Mouse (Mus musculus) heart, embryonic 16.5 days (tissue): ENCODE measurements around the gene Gm19426. TPM values are rescaled to one million over a fixed set of nuclear protein-coding genes. Genes with fewer than 3 reads are reported as not detected.

ENCODE experiments used
- ATAC-seq: fragments of 200-750 bp; cut with Nextera tagmentation; replicated peaks from 2 replicates; pipeline ENCODE4 v1.8.0; 2017; ENCODE audit warnings: moderate number of reproducible peaks; ENCODE audit not compliant: insufficient read depth, low FRiP score; ENCODE audit errors: extremely low read depth
- H3K27ac ChIP-seq: fragments of 300-500 bp; sonication (generic); 2 replicates; pipeline ENCODE4 v1.5.1; 2014; ENCODE audit warnings: mild to moderate bottlenecking, low read length, control low read depth, moderate library complexity
- H3K27me3 ChIP-seq: fragments of 300-500 bp; sonication (generic); 2 replicates; pipeline ENCODE4 v1.6.1; 2014; ENCODE audit warnings: low read length, mixed read lengths; ENCODE audit not compliant: control insufficient read depth, insufficient read depth
- H3K36me3 ChIP-seq: fragments of 300-500 bp; sonication (generic); 2 replicates; pipeline ENCODE4 v1.6.1; 2014; ENCODE audit not compliant: control insufficient read depth, insufficient read depth
- H3K4me1 ChIP-seq: fragments of 300-500 bp; sonication (generic); 2 replicates; pipeline ENCODE4 v1.6.1; 2014; ENCODE audit warnings: low read length, mixed read lengths; ENCODE audit not compliant: control insufficient read depth, insufficient read depth
- H3K4me2 ChIP-seq: fragments of 300-500 bp; sonication (generic); 2 replicates; pipeline ENCODE4 v1.6.1; 2014; ENCODE audit warnings: low read depth, mild to moderate bottlenecking, control low read depth, low read length
- H3K4me3 ChIP-seq: fragments of 300-500 bp; sonication (generic); 2 replicates; pipeline ENCODE4 v1.5.1; 2014; ENCODE audit warnings: mild to moderate bottlenecking, control low read depth, low read length
- H3K9ac ChIP-seq: fragments of 300-500 bp; sonication (generic); 2 replicates; pipeline ENCODE4 v1.6.1; 2014; ENCODE audit warnings: low read length, control low read depth
- H3K9me3 ChIP-seq: fragments of 300-500 bp; sonication (generic); replicated peaks from 2 replicates; pipeline ENCODE4 v1.6.1; 2016; ENCODE audit warnings: low read length; ENCODE audit not compliant: control insufficient read depth
- WGBS: fragments of 180-500 bp; shearing (Covaris S2); extraction: QIAGEN DNeasy Blood & Tissue Kit; methylation state at CpG from one replicate; pipeline ENCODE4 v1.1.7; 2014; 5-methylcytosine and 5-hydroxymethylcytosine counted together
- polyA plus RNA-seq: library from polyadenylated mRNA; unstranded; fragments of >200 nt; fragmentation: Nextera tagmentation; extraction: Ambion mirVana; gene quantifications from 2 replicates; pipeline ENCODE4 v1.2.1, GENCODE M21; 2015

The Gm19426 gene
- polyA plus RNA-seq, 1 experiment from 2014 or later = 3.6 TPM

- WGBS = 73% methylated on average over 6 of the region's 6 CpGs
- H3K36me3 ChIP-seq = no peaks in the 10 kb centered on the region
- H3K4me1 ChIP-seq = no peaks in the 10 kb centered on the region; the same call in 1 of the 2 replicates
- no peaks in the 10 kb centered on the region for H3K9me3 ChIP-seq
- 0 out of 2 replicates have a peak, but pooled peaks cover 5% of the 10 kb centered on the region for H3K27me3 ChIP-seq
- no peak for ATAC-seq
- H3K27ac ChIP-seq = no peak overlapping the region; the same call in 1 of the 2 replicates
- H3K9ac ChIP-seq = no peak overlapping the region
- H3K4me3 ChIP-seq = no peak overlapping the region
- no peak overlapping the region for H3K4me2 ChIP-seq
These were observed 32.2 kb upstream of the Gm19426 start for GRCm38 (mm10) chr2:84775665-84776064.

- 70% methylated on average over 9 of the region's 9 CpGs for WGBS
- 0 out of 2 replicates have a peak, but pooled peaks cover 5% of the 10 kb centered on the region for H3K27me3 ChIP-seq
- H3K9me3 ChIP-seq = no peaks in the 10 kb centered on the region
- peak within 1 kb of the TSS; percentile 51 for H3K27ac ChIP-seq
- no peaks in the 10 kb centered on the region for H3K36me3 ChIP-seq
- H3K4me1 ChIP-seq = no peaks in the 10 kb centered on the region; the same call in 1 of the 2 replicates
- no peak for ATAC-seq
- H3K9ac ChIP-seq = peak within 1 kb of the TSS; percentile 70
- H3K4me3 ChIP-seq = peak within 1 kb of the TSS; percentile 45
- H3K4me2 ChIP-seq = peak within 1 kb of the TSS; percentile 54
These were observed 31.8 kb upstream of the Gm19426 start, which contains the start of gene Serping1 for GRCm38 (mm10) chr2:84775241-84775640. Serping1 (minus strand) TSS chr2:84775444.

DNA sequence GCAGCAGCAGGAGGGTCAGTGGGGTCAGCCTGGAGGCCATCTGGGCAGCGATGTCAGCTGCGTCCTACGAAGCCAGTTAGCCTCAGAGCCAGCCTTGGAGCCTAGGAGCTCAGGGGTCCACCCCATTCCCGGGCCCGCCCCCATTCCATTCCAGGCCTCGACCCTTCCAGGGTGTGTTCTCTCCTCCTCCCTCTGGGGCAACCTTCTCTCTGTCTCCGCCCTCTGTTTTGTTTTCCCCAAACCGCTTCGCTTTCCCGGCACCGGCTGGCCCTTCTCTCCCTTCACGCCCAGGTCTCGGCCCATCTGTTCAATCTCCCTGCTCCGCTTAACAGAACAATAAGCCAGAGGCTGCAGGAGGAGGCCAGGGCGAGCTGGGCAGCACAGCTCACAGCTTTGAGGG is 31.3 kb upstream of the Gm19426 start:
- Histone ChIP-seq H3K4me2 (peak overlapping the region; percentile 54), H3K9ac (peak overlapping the region; percentile 70), H3K36me3 (no peaks in the 10 kb centered on the region), H3K27ac (peak overlapping the region; percentile 51; the same call in 1 of the 2 replicates), H3K27me3 (0 out of 2 replicates have a peak, but pooled peaks cover 5% of the 10 kb centered on the region), H3K4me3 (peak overlapping the region; percentile 45), H3K9me3 (no peaks in the 10 kb centered on the region), H3K4me1 (no peaks in the 10 kb centered on the region; the same call in 1 of the 2 replicates)
- WGBS = 6% methylated on average over 15 of the region's 15 CpGs
- ATAC-seq = peak; percentile 77

- WGBS = 76% methylated on average over 5 of the region's 5 CpGs
These were observed 29.7 kb upstream of the Gm19426 start for GRCm38 (mm10) chr2:84773195-84773594.

DNA sequence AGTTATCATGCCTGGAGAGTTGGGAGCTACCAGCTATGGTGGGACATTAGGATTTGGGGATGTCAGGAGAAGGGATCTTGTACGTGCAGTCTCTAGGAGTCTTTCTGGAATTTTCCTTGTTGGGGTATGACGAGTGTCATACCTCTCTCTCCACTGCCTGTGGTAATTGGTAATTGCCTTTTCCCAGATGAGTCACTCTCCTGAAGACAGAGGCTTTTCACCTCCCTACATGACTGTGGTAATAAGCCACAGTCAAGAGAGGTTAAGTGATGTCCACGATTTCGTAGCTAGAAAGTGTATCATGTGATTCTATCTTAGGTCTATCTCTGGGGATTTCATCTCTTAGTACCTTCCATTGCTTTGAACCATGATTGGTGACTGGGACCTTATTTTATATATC is 29.0 kb upstream of the Gm19426 start:
- Histone ChIP-seq H3K36me3 (no peaks in the 10 kb centered on the region), H3K27ac (no peak overlapping the region), H3K9me3 (no peaks in the 10 kb centered on the region), H3K27me3 (0 out of 2 replicates have a peak, but pooled peaks cover 5% of the 10 kb centered on the region), H3K4me3 (no peak overlapping the region), H3K9ac (no peak overlapping the region), H3K4me1 (no peaks in the 10 kb centered on the region), H3K4me2 (no peak overlapping the region)
- 85% methylated on average over 4 of the region's 4 CpGs for WGBS
- ATAC-seq = no peak

More at GRCm38 (mm10) chr2:84773195-84773594, 29.7 kb upstream of the Gm19426 start:
- ATAC-seq = no peak
- Histone ChIP-seq H3K27ac (no peak overlapping the region), H3K4me1 (no peaks in the 10 kb centered on the region), H3K4me3 (no peak overlapping the region), H3K27me3 (0 out of 2 replicates have a peak, but pooled peaks cover 5% of the 10 kb centered on the region), H3K9ac (no peak overlapping the region), H3K36me3 (no peaks in the 10 kb centered on the region), H3K4me2 (no peak overlapping the region), H3K9me3 (no peaks in the 10 kb centered on the region)

DNA sequence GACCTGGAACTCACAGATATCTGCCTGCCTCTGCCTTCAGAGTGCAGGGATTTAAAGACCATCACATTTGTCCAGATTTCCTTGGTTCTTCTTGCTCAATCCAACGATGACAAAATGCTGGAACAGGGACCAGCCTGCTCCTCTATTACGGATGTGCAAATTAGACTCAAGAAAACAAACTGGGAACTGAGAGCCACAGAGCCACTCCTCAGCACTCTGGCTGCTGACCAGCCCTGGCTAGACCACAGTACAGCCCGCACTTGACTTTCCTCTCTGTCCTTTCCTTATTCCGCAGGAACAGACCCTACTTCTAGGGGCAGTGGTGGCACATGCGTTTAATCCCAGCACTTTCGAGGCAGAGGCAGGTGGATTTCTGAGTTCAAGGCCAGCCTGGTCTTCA is 27.0 kb upstream of the Gm19426 start:
- no peak for ATAC-seq
- H3K27ac ChIP-seq = no peak overlapping the region
- H3K4me3 ChIP-seq = no peak overlapping the region
- no peaks in the 10 kb centered on the region for H3K36me3 ChIP-seq
- no peaks in the 10 kb centered on the region for H3K4me1 ChIP-seq
- WGBS = 72% methylated on average over 6 of the region's 6 CpGs
- H3K27me3 ChIP-seq = 0 out of 2 replicates have a peak, but pooled peaks cover 5% of the 10 kb centered on the region
- H3K9ac ChIP-seq = no peak overlapping the region
- no peaks in the 10 kb centered on the region for H3K9me3 ChIP-seq
- no peak overlapping the region for H3K4me2 ChIP-seq

DNA sequence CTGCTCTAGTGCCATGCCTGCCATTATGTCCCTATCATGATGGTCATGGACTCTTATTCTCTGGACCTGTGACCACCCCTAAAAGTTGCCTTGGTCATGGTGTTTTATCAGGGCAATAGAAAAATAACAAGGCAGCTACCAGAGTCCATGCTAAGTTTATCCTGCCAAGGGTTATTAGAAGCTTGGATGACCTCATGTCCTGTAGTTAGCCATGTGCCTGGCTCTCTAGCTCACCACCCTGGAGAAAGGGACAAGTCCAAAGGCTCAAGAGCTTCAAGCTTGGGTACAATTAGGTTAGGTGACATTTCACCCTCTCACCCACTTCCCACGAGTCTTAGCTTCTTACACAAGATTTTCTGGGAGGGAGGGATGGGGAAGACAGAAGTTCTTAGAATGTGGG is 19.4 kb upstream of the Gm19426 start:
- no peak overlapping the region for H3K27ac ChIP-seq
- no peaks in the 10 kb centered on the region for H3K9me3 ChIP-seq
- H3K27me3 ChIP-seq = no peaks in the 10 kb centered on the region
- H3K36me3 ChIP-seq = no peaks in the 10 kb centered on the region
- WGBS = 38% methylated on average over 1 of the region's 1 CpGs
- no peak overlapping the region for H3K4me2 ChIP-seq
- no peak for ATAC-seq
- no peak overlapping the region for H3K4me3 ChIP-seq
- no peaks in the 10 kb centered on the region for H3K4me1 ChIP-seq
- no peak overlapping the region for H3K9ac ChIP-seq

- no peak for ATAC-seq
- Histone ChIP-seq H3K9me3 (no peaks in the 10 kb centered on the region), H3K4me2 (no peak overlapping the region), H3K4me3 (no peak overlapping the region), H3K4me1 (no peaks in the 10 kb centered on the region), H3K9ac (no peak overlapping the region), H3K36me3 (no peaks in the 10 kb centered on the region), H3K27ac (no peak overlapping the region), H3K27me3 (no peaks in the 10 kb centered on the region)
- 55% methylated on average over 4 of the region's 4 CpGs for WGBS
These were observed 18.8 kb upstream of the Gm19426 start for GRCm38 (mm10) chr2:84762295-84762694.

- H3K4me3 ChIP-seq = no peak overlapping the region
- H3K27ac ChIP-seq = no peak overlapping the region
- no peak overlapping the region for H3K9ac ChIP-seq
- H3K4me1 ChIP-seq = no peaks in the 10 kb centered on the region
- no peak overlapping the region for H3K4me2 ChIP-seq
- ATAC-seq = no peak
- H3K36me3 ChIP-seq = no peaks in the 10 kb centered on the region
- 69% methylated on average over 1 of the region's 1 CpGs for WGBS
- H3K27me3 ChIP-seq = no peaks in the 10 kb centered on the region
- no peaks in the 10 kb centered on the region for H3K9me3 ChIP-seq
These were observed 18.4 kb upstream of the Gm19426 start for GRCm38 (mm10) chr2:84761840-84762239.
